Mouse (Mus musculus): ENCODE results near the gene Nup210. TPM values are rescaled to one million over a fixed set of nuclear protein-coding genes. Genes with fewer than 3 reads are reported as not detected.
A peak's percentile ranks its signal among the peaks of the same experiment; 100 is the strongest.

Gene Nup210
- total and polyA plus RNA-seq, 2 experiments from 2014 or later: 12.5 to 52.6 TPM

GRCm38 (mm10) chr6:91160976-91161375 is 44.3 kb upstream of the Nup210 start:
- no peak overlapping the region for H3K4me3 ChIP-seq (ENCODE audit: low read depth, low read length)
- WGBS: 58% methylated on average over 2 of the region's 2 CpGs
- no peak overlapping the region for H3K27ac ChIP-seq (ENCODE audit: low read depth, low read length)
- DNase-seq (no peak), ATAC-seq (no peak)
- H3K27me3 ChIP-seq (ENCODE audit: insufficient read depth, low read length): no peaks in the 10 kb centered on the region
- peaks cover 36% of the 10 kb centered on the region for H3K4me1 ChIP-seq (ENCODE audit: insufficient read depth)
- H3K36me3 ChIP-seq (ENCODE audit: insufficient read depth): peaks cover 4% of the 10 kb centered on the region; the same call in 1 of the 2 replicates
- H3K4me2 ChIP-seq (ENCODE audit: low read depth): no peak overlapping the region
- no peak overlapping the region for H3K9ac ChIP-seq
- H3K9me3 ChIP-seq (ENCODE audit: low read length): no peaks in the 10 kb centered on the region
- no peak for TF ChIP-seq CTCF (IDR thresholded peaks at IDR 0.05; ENCODE audit: low read depth)

GRCm38 (mm10) chr6:91160399-91160798 is 43.8 kb upstream of the Nup210 start:
- no peak overlapping the region for H3K4me2 ChIP-seq (ENCODE audit: low read depth)
- H3K27me3 ChIP-seq (ENCODE audit: insufficient read depth, low read length): no peaks in the 10 kb centered on the region
- H3K9me3 ChIP-seq (ENCODE audit: low read length): no peaks in the 10 kb centered on the region
- no peak overlapping the region for H3K4me3 ChIP-seq (ENCODE audit: low read depth, low read length)
- no peak for TF ChIP-seq CTCF (IDR thresholded peaks at IDR 0.05; ENCODE audit: low read depth)
- no peak overlapping the region for H3K27ac ChIP-seq (ENCODE audit: low read depth, low read length)
- WGBS: 25% methylated on average over 3 of the region's 3 CpGs
- ATAC-seq (no peak), DNase-seq (peak; percentile 57)
- H3K9ac ChIP-seq: no peak overlapping the region
- peaks cover 39% of the 10 kb centered on the region for H3K4me1 ChIP-seq (ENCODE audit: insufficient read depth)
- peaks cover under 1% of the 10 kb centered on the region; the same call in 1 of the 2 replicates for H3K36me3 ChIP-seq (ENCODE audit: insufficient read depth)

DNA sequence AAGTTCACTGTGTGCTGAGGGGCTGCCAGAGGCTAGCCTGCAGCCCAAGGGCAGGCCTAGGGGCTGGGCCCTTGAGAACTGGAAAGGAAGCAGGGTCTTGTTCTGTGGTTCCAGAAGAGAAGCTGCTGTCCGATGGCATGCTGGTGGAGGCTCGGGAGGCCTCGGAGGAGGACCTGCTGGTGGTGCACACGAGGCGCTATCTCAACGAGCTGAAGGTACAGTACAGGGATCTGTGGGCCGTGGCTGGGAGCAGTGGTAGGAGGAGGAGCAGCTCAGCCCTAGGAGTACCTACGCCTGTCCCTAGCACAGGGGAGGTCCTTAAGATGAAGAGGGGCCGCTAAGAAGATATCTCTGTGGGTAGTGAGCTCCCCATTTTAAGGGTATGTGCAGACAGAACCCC is 42.4 kb upstream of the Nup210 start:
- H3K4me3 ChIP-seq (ENCODE audit: low read depth, low read length): no peak overlapping the region
- no peaks in the 10 kb centered on the region for H3K27me3 ChIP-seq (ENCODE audit: insufficient read depth, low read length)
- no peak overlapping the region for H3K27ac ChIP-seq (ENCODE audit: low read depth, low read length)
- peak overlapping the region; percentile 22; the same call in 1 of the 2 replicates for H3K9ac ChIP-seq
- DNase-seq (no peak), ATAC-seq (no peak)
- TF ChIP-seq CTCF (IDR thresholded peaks at IDR 0.05; ENCODE audit: low read depth): no peak
- no peaks in the 10 kb centered on the region; the same call in 1 of the 2 replicates for H3K36me3 ChIP-seq (ENCODE audit: insufficient read depth)
- WGBS: 80% methylated on average over 9 of the region's 9 CpGs
- H3K9me3 ChIP-seq (ENCODE audit: low read length): no peaks in the 10 kb centered on the region
- peaks cover 46% of the 10 kb centered on the region for H3K4me1 ChIP-seq (ENCODE audit: insufficient read depth)
- peak overlapping the region; percentile 24 for H3K4me2 ChIP-seq (ENCODE audit: low read depth)

GRCm38 (mm10) chr6:91157237-91157570 is 40.6 kb upstream of the Nup210 start:
- no peak for TF ChIP-seq CTCF (IDR thresholded peaks at IDR 0.05; ENCODE audit: low read depth)
- WGBS: 33% methylated on average over 6 of the region's 6 CpGs
- Histone ChIP-seq H3K9ac (peak overlapping the region; percentile 78), H3K9me3 (ENCODE audit: low read length) (no peaks in the 10 kb centered on the region), H3K36me3 (ENCODE audit: insufficient read depth) (no peaks in the 10 kb centered on the region; the same call in 1 of the 2 replicates), H3K27me3 (ENCODE audit: insufficient read depth, low read length) (no peaks in the 10 kb centered on the region), H3K4me3 (ENCODE audit: low read depth, low read length) (peak overlapping the region; percentile 58), H3K27ac (ENCODE audit: low read depth, low read length) (peak overlapping the region; percentile 83), H3K4me1 (ENCODE audit: insufficient read depth) (peaks cover 58% of the 10 kb centered on the region), H3K4me2 (ENCODE audit: low read depth) (peak overlapping the region; percentile 90)
- no peak for ATAC-seq
- no peak for DNase-seq

- peak within 1 kb of the TSS; percentile 90 for H3K4me2 ChIP-seq (ENCODE audit: low read depth)
- peaks cover 58% of the 10 kb centered on the region for H3K4me1 ChIP-seq (ENCODE audit: insufficient read depth)
- WGBS: under 1% methylated on average over 38 of the region's 42 CpGs
- H3K27ac ChIP-seq (ENCODE audit: low read depth, low read length): peak within 1 kb of the TSS; percentile 83
- H3K4me3 ChIP-seq (ENCODE audit: low read depth, low read length): peak within 1 kb of the TSS; percentile 58
- peak; percentile 88 for DNase-seq
- H3K27me3 ChIP-seq (ENCODE audit: insufficient read depth, low read length): no peaks in the 10 kb centered on the region
- 0 out of 2 replicates have a peak, but pooled peaks have one; percentile 9 for TF ChIP-seq CTCF (IDR thresholded peaks at IDR 0.05; ENCODE audit: low read depth)
- H3K36me3 ChIP-seq (ENCODE audit: insufficient read depth): no peaks in the 10 kb centered on the region; the same call in 1 of the 2 replicates
- ATAC-seq: peak; percentile 86
- no peaks in the 10 kb centered on the region for H3K9me3 ChIP-seq (ENCODE audit: low read length)
- peak within 1 kb of the TSS; percentile 78 for H3K9ac ChIP-seq
Measured at GRCm38 (mm10) chr6:91156554-91157236, 40.1 kb upstream of the Nup210 start, which contains the start of gene Hdac11. Gene Hdac11, plus strand, starts transcription at chr6:91156665.

DNA sequence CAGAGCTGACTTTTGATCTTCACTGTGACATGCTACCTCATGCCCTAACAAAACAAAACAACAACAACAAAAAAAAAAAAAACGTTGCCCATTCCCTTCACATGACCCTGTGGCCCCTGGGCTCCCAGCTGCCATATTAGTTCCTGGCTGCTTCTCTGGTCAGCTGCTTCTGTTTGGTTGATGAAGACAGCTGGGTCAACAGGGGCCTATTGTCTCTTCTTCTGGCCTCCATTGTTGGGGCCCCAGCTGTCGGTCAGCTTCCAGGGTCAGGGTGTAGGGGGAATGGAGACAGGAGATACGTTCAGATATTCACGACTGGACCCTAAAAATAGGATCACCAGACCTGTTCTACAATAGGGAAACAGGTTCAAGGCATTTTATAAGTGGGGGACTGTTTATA is 39.4 kb upstream of the Nup210 start:
- WGBS: 24% methylated on average over 4 of the region's 4 CpGs
- no peak for DNase-seq
- Histone ChIP-seq H3K9ac (peak overlapping the region; percentile 78), H3K9me3 (ENCODE audit: low read length) (no peaks in the 10 kb centered on the region), H3K36me3 (ENCODE audit: insufficient read depth) (no peaks in the 10 kb centered on the region; the same call in 1 of the 2 replicates), H3K4me1 (ENCODE audit: insufficient read depth) (peaks cover 58% of the 10 kb centered on the region), H3K27me3 (ENCODE audit: insufficient read depth, low read length) (no peaks in the 10 kb centered on the region), H3K27ac (ENCODE audit: low read depth, low read length) (peak overlapping the region; percentile 83; the same call in 1 of the 2 replicates), H3K4me2 (ENCODE audit: low read depth) (peak overlapping the region; percentile 90), H3K4me3 (ENCODE audit: low read depth, low read length) (peak overlapping the region; percentile 58)
- ATAC-seq: no peak
- TF ChIP-seq CTCF (IDR thresholded peaks at IDR 0.05; ENCODE audit: low read depth): no peak

DNA sequence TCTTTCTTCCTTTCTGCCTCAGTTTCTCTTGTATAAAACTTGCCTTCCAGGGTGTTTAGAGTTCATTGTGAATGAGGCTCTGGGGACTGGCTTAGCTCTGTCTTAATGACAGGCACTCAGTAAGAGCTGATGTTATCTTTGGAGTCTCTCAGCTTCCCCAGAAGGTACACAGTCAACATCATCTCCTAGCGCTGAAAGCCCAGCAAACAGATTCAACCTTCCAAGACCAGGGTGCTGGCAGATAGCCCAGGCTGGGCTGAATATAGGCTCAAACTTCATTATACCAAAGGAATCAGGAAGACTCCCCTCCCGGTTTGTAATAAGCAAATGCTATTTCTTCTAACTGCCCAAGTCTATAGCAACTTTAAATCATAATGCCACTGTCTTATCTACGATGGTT is 38.7 kb upstream of the Nup210 start:
- Histone ChIP-seq H3K4me1 (ENCODE audit: insufficient read depth) (peaks cover 54% of the 10 kb centered on the region), H3K9ac (no peak overlapping the region), H3K9me3 (ENCODE audit: low read length) (no peaks in the 10 kb centered on the region), H3K4me2 (ENCODE audit: low read depth) (no peak overlapping the region), H3K4me3 (ENCODE audit: low read depth, low read length) (no peak overlapping the region), H3K36me3 (ENCODE audit: insufficient read depth) (no peaks in the 10 kb centered on the region; the same call in 1 of the 2 replicates), H3K27ac (ENCODE audit: low read depth, low read length) (no peak overlapping the region), H3K27me3 (ENCODE audit: insufficient read depth, low read length) (no peaks in the 10 kb centered on the region)
- DNase-seq: no peak
- 48% methylated on average over 3 of the region's 3 CpGs for WGBS
- no peak for TF ChIP-seq CTCF (IDR thresholded peaks at IDR 0.05; ENCODE audit: low read depth)
- ATAC-seq: no peak

All from forebrain, postnatal 0 days (tissue).